Mouse (Mus musculus) forebrain, embryonic 10.5 days (tissue): Measurements from ENCODE around the gene Zfp704. TPM values are rescaled to one million over a fixed set of nuclear protein-coding genes. Genes with fewer than 3 reads are reported as not detected.

ENCODE experiments used
- DNase-seq: peaks from one replicate; pipeline ENCODE4 v3.0.0-alpha.2; 2017; ENCODE audit warnings: low spot score; ENCODE audit errors: extremely low spot score
- H3K27ac ChIP-seq: fragments of 300-500 bp; sonication (generic); 2 replicates; pipeline ENCODE4 v1.5.1; 2016; ENCODE audit warnings: mild to moderate bottlenecking
- H3K27me3 ChIP-seq: fragments of 300-500 bp; sonication (generic); 2 replicates; pipeline ENCODE4 v1.6.1; 2016; ENCODE audit warnings: mild to moderate bottlenecking; ENCODE audit not compliant: poor library complexity, severe bottlenecking
- H3K36me3 ChIP-seq: fragments of 300-500 bp; sonication (generic); replicated peaks from 2 replicates; pipeline ENCODE4 v1.6.1; 2016; ENCODE audit warnings: mild to moderate bottlenecking, moderate library complexity
- H3K4me1 ChIP-seq: fragments of 300-500 bp; sonication (generic); 2 replicates; pipeline ENCODE4 v1.6.1; 2016
- H3K4me3 ChIP-seq: fragments of 300-500 bp; sonication (generic); 2 replicates; pipeline ENCODE4 v1.5.1; 2016; ENCODE audit warnings: mild to moderate bottlenecking, moderate library complexity
- H3K9me3 ChIP-seq: fragments of 300-500 bp; sonication (generic); 2 replicates; pipeline ENCODE4 v1.6.1; 2016; ENCODE audit warnings: mild to moderate bottlenecking, moderate library complexity
- WGBS: fragments of 180-500 bp; shearing (Covaris S2); methylation state at CpG from one replicate; pipeline ENCODE4 v1.1.7; 2016; 5-methylcytosine and 5-hydroxymethylcytosine counted together
- polyA plus RNA-seq: library from polyadenylated mRNA; unstranded; fragments of >200 nt; fragmentation: Nextera tagmentation; extraction: Ambion mirVana; gene quantifications from 2 replicates; pipeline ENCODE4 v1.2.1, GENCODE M21; 2016

Gene Zfp704
- polyA plus RNA-seq, 1 experiment from 2014 or later, result 6.6 TPM

DNA sequence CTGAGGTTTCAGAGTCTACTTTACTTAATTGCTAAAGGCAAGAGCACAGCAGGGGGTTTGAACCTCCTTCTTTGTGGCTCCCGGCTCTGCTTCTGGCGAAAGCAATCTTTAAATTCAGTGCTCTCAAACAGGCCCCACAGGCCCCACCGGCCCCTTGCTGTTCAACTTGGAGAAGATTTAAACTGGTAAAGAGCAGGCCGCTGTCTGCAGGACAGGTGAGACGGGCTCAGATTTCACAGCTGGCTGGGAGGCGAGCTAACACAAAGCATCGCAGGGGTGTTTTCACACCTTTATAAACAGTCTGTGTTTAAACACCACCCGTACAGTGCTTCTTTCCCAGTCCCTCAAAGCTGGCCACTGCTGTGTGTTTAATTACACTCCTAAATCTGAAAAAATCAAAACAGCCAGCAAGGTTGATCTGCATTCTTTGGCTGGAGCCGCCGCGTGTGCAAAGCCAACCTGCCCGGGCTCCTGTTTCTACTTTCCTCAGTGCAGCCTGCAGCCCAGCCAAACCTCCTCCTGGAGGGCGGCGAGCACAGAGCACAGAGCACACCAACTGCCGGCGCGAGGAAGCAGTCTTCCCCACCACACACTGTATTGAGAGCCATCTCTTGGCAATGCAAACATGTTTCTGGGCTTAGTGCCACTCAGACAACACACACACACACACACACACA lies 89.7 kb downstream of the Zfp704 start:
- Histone ChIP-seq H3K27me3 (peaks cover 81% of the 10 kb centered on the region), H3K4me3 (peak overlapping the region; percentile 20), H3K9me3 (no peaks in the 10 kb centered on the region), H3K36me3 (no peaks in the 10 kb centered on the region), H3K4me1 (peaks cover 55% of the 10 kb centered on the region), H3K27ac (peak overlapping the region; percentile 73; the same call in 1 of the 2 replicates)
- WGBS, result 3% methylated on average over 17 of the region's 17 CpGs
- peak; percentile 48 for DNase-seq

- H3K4me1 ChIP-seq, result peaks cover 55% of the 10 kb centered on the region
- no peak overlapping the region for H3K4me3 ChIP-seq
- no peaks in the 10 kb centered on the region for H3K36me3 ChIP-seq
- H3K27ac ChIP-seq, result no peak overlapping the region
- WGBS, result 46% methylated on average over 4 of the region's 4 CpGs
- peaks cover 88% of the 10 kb centered on the region for H3K27me3 ChIP-seq
- DNase-seq, result no peak
- no peaks in the 10 kb centered on the region for H3K9me3 ChIP-seq
Observed at GRCm38 (mm10) chr3:9519491-9519890, 90.4 kb downstream of the Zfp704 start.

DNA sequence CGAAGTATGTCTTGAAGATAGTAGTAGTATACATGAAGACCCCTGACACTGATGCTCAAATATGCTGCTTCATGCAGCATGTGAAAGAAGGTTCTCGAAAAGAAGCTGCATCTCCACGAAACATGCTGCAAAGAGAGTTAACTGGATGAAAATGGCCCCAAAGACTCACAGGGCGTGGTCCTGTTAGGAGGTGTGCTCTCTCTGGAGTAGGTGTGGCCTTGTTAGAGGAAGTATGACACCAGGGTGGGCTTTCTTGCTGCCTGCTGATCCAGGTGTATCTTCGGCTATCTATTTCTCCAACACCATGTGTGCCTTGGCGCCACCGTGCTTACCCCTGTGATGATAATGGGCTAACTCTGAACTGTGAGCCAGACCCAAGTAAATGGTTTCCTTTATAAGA lies 90.9 kb downstream of the Zfp704 start:
- H3K36me3 ChIP-seq, result no peaks in the 10 kb centered on the region
- H3K4me3 ChIP-seq, result no peak overlapping the region
- WGBS, result 91% methylated on average over 7 of the region's 7 CpGs
- DNase-seq, result no peak
- peaks cover 58% of the 10 kb centered on the region for H3K4me1 ChIP-seq
- H3K9me3 ChIP-seq, result no peaks in the 10 kb centered on the region
- H3K27ac ChIP-seq, result no peak overlapping the region
- H3K27me3 ChIP-seq, result peaks cover 94% of the 10 kb centered on the region

GRCm38 (mm10) chr3:9516119-9516855 lies 93.6 kb downstream of the Zfp704 start:
- Histone ChIP-seq H3K36me3 (no peaks in the 10 kb centered on the region), H3K27ac (no peak overlapping the region), H3K27me3 (peaks cover 98% of the 10 kb centered on the region), H3K4me1 (peaks cover 40% of the 10 kb centered on the region), H3K4me3 (no peak overlapping the region), H3K9me3 (no peaks in the 10 kb centered on the region)
- WGBS, result 69% methylated on average over 8 of the region's 8 CpGs
- no peak for DNase-seq

DNA sequence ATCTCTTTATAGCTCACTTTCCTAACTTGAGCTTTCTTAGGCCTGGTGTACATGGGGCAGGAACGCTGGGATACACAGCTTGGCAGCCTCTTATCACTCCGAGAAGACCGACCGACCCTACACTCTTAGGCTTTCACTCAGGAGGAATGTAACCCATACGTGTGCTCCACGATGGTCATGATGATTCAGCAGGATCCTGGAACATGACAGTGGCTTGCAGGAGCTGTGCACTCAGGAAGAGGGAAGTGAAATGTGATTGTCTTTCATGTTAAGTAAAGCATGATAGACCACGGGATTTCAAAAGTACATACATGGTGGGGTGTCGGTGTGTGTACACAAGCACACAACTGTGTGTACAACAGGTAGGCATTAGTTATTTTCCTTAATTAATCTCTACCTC lies 94.4 kb downstream of the Zfp704 start:
- Histone ChIP-seq H3K9me3 (no peaks in the 10 kb centered on the region), H3K4me3 (no peak overlapping the region), H3K27ac (no peak overlapping the region), H3K36me3 (no peaks in the 10 kb centered on the region), H3K27me3 (peaks cover 99% of the 10 kb centered on the region), H3K4me1 (peaks cover 33% of the 10 kb centered on the region)
- DNase-seq, result no peak
- 90% methylated on average over 8 of the region's 8 CpGs for WGBS

DNA sequence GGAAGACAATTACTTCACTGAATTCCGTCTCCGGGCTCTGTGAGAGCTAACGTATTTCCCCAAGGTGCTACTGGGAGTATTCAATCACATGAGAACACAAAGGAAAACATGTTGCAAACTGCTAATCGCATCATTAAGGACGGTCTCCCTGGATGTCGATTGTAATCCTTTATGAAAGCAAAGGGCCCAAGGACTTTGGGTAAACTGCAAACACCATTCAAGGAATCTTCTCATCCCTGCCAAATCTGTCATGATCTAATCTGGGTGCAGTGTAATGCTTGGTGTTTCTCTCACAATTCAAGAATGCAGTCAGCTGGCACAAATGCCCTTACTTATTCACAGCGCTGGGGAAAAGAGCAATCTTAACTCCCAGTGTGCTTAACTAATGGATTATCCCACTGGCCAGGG lies 96.2 kb downstream of the Zfp704 start:
- Histone ChIP-seq H3K9me3 (no peaks in the 10 kb centered on the region), H3K27ac (no peak overlapping the region), H3K4me1 (peaks cover 15% of the 10 kb centered on the region), H3K4me3 (no peak overlapping the region), H3K27me3 (peaks cover 99% of the 10 kb centered on the region), H3K36me3 (no peaks in the 10 kb centered on the region)
- 47% methylated on average over 7 of the region's 7 CpGs for WGBS
- DNase-seq, result peak; percentile 23

DNA sequence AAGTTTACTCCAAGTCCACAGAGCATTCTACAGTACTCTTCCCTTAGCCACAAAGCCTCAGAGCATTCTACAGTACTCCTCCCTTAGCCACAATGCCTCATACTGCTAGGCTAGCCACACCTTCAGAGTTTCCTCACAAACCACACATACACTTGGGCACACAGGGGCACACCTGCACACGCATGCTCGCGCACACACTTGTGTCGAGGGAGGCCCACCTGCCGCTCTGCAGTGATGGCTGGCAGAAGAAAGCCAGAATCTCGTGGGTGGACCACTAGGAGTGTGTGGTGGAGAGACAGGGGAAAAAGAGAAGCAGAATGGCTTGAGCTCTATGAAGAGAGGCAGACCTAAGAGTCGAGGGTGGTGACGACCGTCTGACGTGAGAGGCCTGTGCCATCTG lies 97.7 kb downstream of the Zfp704 start:
- Histone ChIP-seq H3K27ac (no peak overlapping the region), H3K36me3 (no peaks in the 10 kb centered on the region), H3K4me3 (no peak overlapping the region), H3K9me3 (no peaks in the 10 kb centered on the region), H3K27me3 (peaks cover 98% of the 10 kb centered on the region), H3K4me1 (peaks cover 11% of the 10 kb centered on the region)
- WGBS, result 94% methylated on average over 10 of the region's 10 CpGs
- DNase-seq, result no peak

- Histone ChIP-seq H3K27me3 (peaks cover 35% of the 10 kb centered on the region), H3K9me3 (no peaks in the 10 kb centered on the region), H3K4me1 (peaks cover 6% of the 10 kb centered on the region), H3K36me3 (no peaks in the 10 kb centered on the region), H3K27ac (no peak overlapping the region), H3K4me3 (no peak overlapping the region)
- WGBS, result 82% methylated on average over 6 of the region's 6 CpGs
- no peak for DNase-seq
Observed at GRCm38 (mm10) chr3:9505692-9506211, 104.1 kb downstream of the Zfp704 start.

GRCm38 (mm10) chr3:9504371-9504770 lies 105.5 kb downstream of the Zfp704 start:
- Histone ChIP-seq H3K36me3 (no peaks in the 10 kb centered on the region), H3K27ac (no peak overlapping the region), H3K9me3 (no peaks in the 10 kb centered on the region), H3K4me3 (no peak overlapping the region), H3K4me1 (peaks cover 20% of the 10 kb centered on the region), H3K27me3 (peaks cover 21% of the 10 kb centered on the region; the same call in 1 of the 2 replicates)
- WGBS, result 96% methylated on average over 4 of the region's 4 CpGs
- DNase-seq, result no peak

GRCm38 (mm10) chr3:9500725-9501124 lies 109.2 kb downstream of the Zfp704 start:
- no peaks in the 10 kb centered on the region for H3K36me3 ChIP-seq
- H3K27me3 ChIP-seq, result no peaks in the 10 kb centered on the region
- H3K4me3 ChIP-seq, result no peak overlapping the region
- 19% methylated on average over 6 of the region's 6 CpGs for WGBS
- DNase-seq, result peak; percentile 66
- H3K27ac ChIP-seq, result peak overlapping the region; percentile 65
- H3K4me1 ChIP-seq, result peaks cover 34% of the 10 kb centered on the region
- H3K9me3 ChIP-seq, result no peaks in the 10 kb centered on the region

- H3K27ac ChIP-seq, result peak overlapping the region; percentile 65
Observed at GRCm38 (mm10) chr3:9499994-9500553, 109.8 kb downstream of the Zfp704 start.

DNA sequence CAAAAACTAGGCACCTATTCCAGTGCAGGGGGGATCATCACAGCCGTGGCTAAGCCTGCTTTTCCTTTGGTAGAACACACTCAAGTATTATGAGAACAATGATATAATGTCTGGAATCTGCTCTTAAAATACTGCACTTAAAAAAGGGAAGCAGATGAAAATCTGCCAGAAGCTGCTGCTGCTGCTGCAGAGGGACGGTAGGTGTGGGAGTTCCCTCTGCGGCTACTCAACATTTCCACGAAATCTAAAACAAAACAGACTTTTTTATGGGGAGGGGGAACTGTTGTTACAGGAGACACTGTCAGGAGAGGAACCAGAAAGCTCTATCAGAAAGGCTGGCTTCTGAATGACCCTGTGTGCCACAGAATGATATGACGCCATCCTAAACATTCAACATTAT lies 110.4 kb downstream of the Zfp704 start:
- peaks cover 36% of the 10 kb centered on the region for H3K4me1 ChIP-seq
- H3K36me3 ChIP-seq, result no peaks in the 10 kb centered on the region
- no peaks in the 10 kb centered on the region for H3K9me3 ChIP-seq
- WGBS, result 87% methylated on average over 5 of the region's 5 CpGs
- no peaks in the 10 kb centered on the region for H3K27me3 ChIP-seq
- no peak for DNase-seq
- no peak overlapping the region for H3K4me3 ChIP-seq
- H3K27ac ChIP-seq, result peak overlapping the region; percentile 65; the same call in 1 of the 2 replicates

More at GRCm38 (mm10) chr3:9499994-9500553, 109.8 kb downstream of the Zfp704 start:
- Histone ChIP-seq H3K4me1 (peaks cover 34% of the 10 kb centered on the region), H3K27me3 (no peaks in the 10 kb centered on the region), H3K4me3 (no peak overlapping the region), H3K9me3 (no peaks in the 10 kb centered on the region), H3K36me3 (no peaks in the 10 kb centered on the region)
- DNase-seq, result no peak
- WGBS, result 63% methylated on average over 8 of the region's 8 CpGs

GRCm38 (mm10) chr3:9497260-9497659 lies 112.6 kb downstream of the Zfp704 start:
- 65% methylated on average over 5 of the region's 5 CpGs for WGBS
- Histone ChIP-seq H3K27ac (no peak overlapping the region), H3K9me3 (no peaks in the 10 kb centered on the region), H3K4me1 (peaks cover 39% of the 10 kb centered on the region), H3K4me3 (no peak overlapping the region), H3K36me3 (no peaks in the 10 kb centered on the region), H3K27me3 (no peaks in the 10 kb centered on the region)
- no peak for DNase-seq
